Mouse (Mus musculus) lung, adult 18-20 months (tissue): ENCODE results near the gene Rassf3.
A peak's percentile ranks its signal among the peaks of the same experiment; 100 is the strongest.

ENCODE experiments used
- DNase-seq, 2 experiments: peaks; one replicate each; pipeline ENCODE4 v3.0.0; 2022; ENCODE audit warnings: mixed read lengths in 2 of 2

Gene Rassf3

DNA sequence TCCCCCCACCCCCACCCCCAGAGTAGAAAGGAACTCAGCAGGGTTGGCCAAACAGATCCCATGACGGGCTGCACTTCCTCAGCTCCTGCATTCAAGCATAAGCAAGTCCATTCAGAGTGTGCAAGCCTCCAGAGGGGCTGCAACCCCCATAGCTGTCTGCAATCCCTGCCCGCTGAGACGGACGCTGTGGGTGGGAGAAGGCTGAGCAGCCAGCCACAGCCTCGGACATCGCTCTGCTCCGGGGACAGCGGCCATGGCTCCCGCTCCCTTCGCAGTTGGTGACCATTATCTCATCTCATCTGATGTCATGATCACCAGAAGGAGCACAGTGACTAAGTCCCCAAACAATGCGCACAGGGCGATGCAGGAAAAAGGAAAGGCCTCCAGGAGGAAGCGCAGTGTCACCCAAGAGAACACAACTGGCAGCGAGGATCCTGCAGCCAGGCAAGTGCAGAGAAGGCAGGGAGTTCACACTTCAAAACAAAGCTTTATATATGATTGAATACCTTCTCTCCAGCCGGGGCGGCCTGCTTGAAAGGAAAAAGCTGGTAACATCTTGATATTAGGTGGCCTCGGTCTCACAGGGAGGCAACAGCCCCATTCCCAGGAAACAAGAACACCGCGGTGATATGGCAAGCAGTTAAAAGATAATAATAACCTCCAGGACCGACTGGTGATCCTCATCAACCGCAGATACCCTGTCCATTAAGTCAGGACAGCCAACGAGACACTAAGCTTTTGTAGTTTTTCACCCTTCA lies 14.6 kb downstream of the Rassf3 start:
- peak; percentile 69 to 81 for DNase-seq

DNA sequence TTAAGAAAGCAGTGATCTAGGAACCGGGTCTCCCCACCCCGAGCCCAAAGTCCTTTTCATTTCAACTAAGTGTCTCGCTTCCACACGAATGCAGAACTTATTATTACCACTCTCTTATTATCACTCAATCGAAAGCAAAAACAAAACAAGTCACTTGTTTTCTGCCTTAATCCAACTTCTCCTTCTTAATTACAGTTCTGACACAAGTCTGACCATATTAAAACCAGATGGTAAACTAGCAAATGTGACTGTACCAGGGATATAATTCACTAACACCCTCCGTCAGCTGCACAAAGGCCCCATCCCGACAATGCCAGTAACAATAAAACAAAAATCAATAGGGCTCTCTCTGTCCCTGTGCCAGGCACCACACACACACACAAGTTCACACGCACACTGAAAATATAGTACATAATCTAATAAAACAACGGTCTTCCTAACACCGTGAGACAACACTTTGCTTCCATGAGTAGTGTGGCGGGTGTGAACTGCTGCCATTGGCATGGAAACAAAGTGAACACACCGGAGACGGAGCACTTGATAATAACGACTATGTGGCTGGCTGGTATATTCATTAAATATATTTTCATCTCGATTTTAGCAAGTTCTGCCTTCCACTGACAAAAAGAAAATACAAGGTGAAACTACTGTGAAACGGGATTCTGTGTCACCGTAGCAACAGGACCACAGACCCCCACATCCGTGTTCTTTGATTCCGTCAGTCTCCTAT lies 16.9 kb downstream of the Rassf3 start:
- DNase-seq = no peak

DNA sequence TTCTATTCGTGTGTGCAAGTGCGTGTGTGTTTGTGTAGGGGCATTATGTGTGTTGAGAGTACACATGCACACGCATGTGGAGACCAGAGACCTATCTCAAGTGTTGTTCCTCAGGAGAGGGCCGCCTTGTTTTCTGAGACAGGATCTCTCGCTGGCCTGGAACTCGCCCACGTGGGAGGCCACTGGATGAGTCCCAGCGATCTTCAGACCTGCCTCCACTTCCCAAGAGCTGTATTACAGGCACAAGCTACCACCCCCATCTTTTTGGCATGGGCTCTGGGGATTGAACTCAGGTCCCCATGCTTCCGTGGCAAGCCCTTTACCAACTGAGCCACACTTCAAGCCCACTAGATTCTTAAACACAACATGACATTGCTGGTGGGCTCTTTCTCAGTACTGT lies 17.7 kb downstream of the Rassf3 start:
- DNase-seq = no peak

DNA sequence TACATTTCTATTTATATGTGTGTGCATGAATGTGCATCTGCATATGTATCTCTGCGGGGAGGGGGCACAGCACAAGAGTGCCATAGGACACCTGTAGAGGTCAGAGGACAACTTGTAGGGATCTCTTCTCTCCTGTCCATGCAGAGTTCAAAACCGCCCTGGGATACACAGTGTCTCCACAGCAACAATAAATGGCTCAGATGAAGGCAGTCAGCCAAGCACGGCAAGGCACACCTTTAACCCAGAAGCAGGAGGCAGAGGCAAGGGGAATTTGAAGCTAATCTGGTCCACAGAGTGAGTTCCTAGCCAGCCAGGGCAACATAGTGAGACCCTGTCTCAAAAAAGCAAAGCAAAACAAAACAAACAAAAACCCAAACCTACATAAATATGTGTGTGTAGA lies 18.8 kb downstream of the Rassf3 start:
- no peak for DNase-seq

DNA sequence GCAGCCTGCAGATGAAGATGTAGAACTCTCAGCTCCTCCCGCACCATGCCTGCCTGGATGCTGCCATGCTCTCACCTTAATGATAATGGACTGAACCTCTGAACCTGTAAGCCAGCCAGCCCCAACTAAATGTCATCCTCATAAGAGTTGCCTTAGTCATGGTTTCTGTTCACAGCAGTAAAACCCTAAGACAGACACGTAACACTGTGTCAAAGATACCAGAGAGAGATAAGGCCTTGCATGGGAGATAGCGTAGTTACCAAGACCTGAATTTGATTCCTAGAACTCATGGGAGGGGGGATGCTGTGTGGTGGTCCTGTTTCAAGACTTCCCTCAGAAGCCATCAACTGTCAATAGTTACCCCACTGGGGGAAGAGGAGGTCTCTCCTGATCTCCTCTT lies 20.6 kb downstream of the Rassf3 start:
- DNase-seq = no peak

DNA sequence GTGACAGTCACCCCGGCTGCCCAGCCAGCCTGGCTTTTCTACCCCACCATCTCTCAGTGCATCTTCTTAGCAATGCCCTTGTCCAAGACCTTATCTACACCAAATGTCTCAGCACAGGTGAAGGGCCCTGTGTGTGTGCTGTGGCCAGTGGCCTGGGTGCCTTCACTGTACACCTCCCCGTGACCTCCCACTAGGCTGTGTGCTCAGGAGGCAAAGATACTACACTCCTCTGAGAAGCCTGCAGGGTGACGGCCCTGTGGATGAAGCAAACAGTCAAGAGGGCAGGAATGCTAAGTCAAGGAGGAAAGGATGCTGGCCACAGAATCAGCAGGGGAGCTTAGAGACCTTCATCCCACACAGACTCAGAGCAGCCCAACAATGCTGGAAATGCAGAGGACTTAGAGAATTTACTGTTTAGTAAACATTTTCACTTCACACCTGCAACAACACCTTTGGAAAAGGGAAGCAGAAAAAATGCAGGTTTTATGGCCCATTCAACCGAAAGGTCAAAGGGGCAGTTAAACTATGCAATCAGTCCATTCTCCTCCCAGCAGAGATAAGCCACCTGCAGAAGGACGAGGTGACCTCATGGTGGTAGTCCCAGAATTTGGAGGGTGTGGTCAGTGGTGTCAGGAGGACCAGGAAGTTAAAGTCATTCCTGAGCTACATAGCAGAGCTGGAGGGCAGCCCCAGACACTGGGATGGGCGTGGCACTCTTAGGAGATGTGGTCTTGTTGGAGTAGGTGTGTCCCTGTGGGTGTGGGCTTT lies 21.3 kb downstream of the Rassf3 start:
- DNase-seq = peak in 1 of 2 experiments; percentile 56

DNA sequence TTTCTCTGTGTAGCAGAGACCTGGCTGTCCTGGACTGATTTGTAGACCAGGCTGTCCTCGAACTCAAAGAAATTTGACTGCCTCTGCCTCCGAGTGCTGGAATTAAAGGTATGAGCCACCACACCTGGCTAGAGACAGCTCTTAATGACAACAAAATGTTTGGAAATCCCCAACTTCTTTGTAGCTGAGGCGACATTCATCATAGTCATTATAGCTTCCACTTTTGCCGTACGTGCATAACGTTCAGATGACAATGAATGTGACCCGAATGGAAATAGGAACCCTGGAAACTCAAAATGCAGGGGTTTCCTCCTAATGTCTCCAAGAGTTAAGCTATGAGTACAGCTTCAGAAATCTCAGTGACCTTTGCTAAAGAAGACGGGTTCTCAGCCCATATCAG lies 22.1 kb downstream of the Rassf3 start:
- no peak for DNase-seq

DNA sequence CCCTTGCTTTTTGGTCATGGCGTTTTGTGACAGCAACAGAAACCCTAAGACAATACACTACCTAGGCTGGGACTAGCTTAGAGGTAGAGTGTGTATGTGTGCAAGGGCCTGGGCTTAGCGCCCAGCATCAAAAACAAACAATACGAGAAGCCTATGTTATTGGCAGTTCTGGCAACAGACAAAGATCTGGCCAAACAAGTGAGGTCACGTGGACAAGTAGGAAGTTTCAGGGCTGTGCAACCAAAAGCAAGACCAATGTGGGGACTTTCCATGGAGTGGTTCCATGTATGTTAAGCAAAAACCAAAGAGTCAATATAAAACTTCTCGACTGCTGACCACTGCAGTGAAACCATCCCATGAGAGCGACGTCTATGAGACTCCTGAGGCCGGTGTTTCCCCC lies 30.3 kb downstream of the Rassf3 start:
- DNase-seq = peak in 1 of 2 experiments; percentile 69

DNA sequence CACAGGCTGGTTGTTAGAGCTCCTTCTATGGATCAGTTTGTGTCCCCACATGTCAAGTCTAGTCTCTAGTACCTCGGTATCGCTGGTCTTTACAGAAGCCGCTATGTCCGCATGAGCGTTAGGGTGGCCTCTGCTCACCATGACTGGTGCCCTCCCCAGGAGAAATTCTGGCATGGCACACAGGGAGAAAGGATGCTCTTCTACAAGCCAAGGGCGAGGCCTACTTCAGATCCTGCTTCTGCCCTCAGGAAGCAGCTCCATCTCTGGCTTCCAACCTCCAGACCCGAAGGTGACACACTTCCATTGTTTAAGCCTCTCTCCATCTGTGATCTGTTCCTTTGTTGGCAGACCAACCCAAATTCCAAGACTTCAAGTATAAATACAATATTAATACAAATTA lies 31.9 kb downstream of the Rassf3 start:
- no peak for DNase-seq

DNA sequence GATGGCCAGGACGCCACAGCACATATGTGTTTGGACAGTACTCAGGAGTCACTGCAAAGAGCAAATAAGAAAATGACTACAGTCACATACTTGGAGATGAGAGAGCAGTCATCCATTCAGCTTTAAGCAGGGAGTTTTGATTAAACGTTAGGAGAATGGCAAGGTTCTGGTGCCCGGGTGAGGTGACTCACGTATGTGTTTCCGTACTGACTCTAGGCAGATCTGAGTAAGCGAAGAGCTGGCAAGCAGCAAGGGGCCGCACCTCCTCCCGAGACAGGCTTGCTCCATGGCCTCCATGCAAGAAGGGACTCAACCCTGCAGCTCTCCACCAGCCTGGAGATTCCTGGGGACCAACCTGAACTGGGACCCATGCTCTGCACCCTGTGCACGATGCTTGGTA lies 32.4 kb downstream of the Rassf3 start:
- no peak for DNase-seq

DNA sequence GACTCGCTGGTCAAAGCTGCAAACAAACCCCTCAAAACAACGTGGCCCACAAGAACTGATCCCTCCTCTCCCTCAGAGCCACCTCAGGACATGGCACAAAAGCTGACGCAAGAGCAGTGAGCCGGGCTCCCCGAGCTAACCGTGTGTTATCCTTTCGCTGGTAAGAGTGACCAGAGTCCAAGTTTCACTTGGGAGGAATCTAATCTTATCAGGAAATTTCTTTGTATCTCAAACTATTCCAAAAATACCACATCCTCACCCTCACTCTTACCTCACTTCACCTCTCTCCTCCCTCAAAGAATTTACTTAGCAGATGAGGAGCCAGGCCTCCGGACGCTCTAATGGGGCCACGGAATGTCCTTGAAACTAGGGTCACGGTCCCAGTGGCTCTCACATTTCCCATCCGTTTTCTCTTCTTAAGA lies 36.8 kb downstream of the Rassf3 start:
- peak in 1 of 2 experiments; percentile 46 for DNase-seq

DNA sequence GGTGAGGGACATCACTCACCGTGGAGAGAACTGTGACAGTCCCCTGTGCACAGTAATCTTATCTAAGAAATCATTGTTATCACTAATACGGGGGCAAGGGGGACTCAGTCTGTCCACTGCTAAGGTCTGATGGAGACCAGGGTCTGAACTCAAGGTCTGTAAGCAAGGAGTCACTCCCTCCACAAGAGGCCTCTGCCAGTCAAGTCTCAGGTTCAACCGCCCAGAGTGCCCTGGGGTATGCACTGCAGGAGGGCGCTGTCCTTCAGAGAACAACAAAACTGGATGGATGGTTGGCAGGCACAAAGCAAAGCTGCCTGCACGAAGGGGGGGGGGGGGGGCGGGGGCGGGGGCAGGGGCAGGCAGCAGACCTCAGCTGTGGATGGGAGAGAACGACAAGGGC lies 38.0 kb downstream of the Rassf3 start:
- no peak for DNase-seq

DNA sequence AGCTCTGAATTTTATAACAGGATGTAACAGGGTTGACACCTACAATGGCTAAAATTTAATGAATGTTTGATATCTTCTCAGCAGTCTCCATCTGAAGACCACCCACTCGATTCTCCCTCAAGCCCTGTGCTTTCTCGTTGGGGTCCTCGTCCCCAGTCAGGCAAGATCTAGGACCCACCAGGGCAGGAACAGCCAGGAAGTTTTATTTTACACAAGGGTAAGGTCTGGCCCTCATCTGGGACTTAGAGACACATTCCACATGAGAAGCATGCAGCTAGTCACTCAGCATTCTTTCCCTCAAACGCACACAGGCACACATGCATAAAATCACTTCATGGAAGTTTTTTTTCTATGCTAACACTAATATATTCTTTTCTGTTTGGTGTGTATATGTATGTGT lies 39.5 kb downstream of the Rassf3 start:
- no peak for DNase-seq

DNA sequence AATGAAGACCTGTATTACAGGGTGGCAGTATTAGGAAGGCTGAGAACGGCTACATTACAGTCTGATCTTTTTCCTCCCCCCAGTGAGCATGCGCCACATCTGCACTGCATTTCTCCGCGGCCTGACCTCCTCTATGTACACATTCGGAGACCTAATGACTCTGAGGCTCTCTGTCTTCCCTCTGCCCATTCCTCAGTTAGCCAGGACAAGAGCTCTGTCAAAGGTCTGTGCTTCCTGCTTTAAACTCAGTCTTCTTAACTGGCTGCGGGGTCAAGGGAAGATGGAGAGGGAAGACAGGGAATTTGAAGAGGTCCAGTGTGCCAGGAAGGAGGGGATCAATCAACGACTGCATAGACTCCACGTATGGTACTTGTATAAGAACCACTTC lies 39.9 kb downstream of the Rassf3 start:
- DNase-seq = no peak

DNA sequence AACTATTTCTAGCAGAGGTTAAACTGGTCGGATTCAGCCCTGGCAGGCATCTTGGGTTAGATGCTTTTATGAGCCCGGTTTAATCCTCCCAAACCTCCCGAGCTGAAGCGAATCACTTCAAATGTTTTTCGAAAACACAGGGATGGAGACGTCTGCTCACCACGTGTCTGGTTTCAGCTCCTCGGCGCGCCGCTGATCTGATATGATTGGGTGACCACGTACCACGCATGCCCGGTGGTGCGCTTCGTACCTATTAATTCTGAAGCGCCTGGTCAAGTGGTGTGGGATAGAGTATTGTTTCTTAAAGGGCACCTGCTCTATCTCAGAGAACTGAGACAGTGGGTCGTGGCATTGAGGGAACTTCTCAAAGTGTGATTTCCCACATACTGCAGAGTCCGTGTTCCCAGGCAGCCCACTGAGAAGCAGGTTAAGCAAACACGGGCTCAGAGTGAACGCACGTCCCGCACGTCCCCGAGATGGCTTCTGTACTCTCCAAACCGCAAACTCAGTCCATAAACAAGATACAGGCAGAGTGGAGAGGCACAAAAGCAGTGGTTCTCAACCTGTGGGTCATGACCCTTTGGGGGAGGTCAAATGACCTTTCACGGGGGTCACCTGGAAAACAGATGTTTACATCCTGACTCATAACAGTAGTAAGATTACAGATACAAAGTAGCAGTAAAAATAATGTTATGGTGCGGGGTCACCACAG lies 40.4 kb downstream of the Rassf3 start:
- DNase-seq = peak; percentile 53 to 67

DNA sequence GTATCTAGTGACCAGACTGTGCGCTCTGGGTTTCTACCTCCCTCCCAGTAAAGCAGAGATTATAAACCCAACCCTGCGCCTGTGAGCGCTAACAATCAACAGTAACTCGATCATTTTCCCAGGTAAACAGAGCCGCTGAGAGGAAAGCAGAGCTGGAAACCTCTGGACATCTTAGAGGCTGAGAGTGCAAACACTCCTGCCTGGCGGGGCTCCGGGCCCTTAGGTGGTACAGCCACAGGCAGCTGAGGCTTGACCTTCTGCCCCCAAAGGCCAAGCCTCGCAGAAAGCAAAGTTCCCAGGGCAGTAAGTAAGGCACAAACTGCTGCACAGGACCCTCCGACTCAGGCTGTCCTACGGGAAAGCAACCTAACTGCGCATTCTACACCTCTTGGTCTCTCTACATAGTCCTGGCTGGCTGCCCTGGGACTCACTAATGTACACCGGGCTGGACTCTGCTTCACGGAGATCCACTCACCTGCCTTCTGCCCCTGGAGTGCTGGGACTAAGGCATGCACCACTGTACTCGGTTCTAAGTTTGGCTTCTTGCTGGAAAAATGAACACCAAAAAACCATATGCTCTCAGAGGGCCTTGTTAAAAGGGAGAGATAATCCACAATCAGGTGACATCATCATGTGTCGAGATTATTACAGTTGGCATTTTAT lies 41.6 kb downstream of the Rassf3 start:
- peak; percentile 65 to 76 for DNase-seq

DNA sequence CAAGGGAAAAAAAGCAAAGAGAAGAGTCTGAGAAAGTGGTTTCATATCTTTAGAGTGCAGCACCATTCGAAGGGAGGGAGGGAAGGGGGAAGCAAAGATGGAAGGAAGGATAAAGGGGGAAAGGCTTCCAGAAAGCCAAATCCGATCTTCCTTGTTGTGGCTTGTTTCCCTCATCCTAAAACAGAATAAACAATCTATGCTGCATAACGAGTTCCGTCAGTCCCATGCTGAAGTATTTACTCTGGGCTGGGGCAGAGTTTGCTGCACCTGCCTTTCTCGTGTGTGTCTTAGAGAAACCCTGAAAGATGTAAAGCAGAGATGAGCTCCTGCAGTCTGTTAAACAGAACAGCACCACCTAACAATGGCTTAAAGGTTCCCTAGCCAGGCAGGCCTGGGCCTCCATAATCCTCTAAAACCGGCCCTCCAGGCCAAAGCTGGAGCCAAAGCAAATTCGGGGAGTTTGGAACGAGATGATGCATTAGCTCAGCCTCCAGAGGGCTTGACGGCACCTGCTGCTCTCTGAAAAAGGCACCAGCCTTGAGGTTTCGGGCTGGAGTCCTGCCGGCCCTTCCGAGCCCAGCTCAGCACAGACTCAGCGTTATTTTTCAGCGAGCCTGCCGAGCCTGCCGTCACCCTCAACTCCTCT lies 43.4 kb downstream of the Rassf3 start:
- peak in 1 of 2 experiments; percentile 62 for DNase-seq

DNA sequence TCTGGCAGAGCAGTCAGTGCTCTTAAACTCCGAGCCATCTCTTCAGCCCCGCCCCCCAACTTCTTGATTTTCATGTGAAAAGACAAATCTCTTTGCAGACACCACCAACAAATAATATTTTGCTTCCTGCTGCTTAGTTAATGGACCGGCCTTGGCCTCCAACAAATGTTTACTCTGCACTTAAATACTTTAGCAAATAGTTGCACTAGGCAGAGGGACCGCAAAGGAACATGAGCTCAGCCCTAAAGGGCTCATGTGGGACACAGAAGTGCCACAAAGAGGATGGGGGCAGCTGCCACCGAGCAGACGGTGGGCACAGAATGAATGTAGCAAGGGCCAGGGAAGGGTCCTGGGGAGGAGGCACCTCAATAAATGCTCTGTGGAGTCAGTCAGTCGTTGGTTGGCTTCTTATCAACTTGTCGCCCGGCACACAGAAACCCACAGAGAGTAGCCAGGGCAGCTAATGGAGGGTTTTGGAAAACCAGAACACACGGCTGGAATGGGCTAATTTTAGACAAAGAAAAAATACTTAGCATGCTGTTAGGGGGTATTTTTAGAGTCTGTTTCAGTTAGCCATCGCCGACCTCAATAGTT lies 44.0 kb downstream of the Rassf3 start:
- DNase-seq = peak; percentile 66 to 80

DNA sequence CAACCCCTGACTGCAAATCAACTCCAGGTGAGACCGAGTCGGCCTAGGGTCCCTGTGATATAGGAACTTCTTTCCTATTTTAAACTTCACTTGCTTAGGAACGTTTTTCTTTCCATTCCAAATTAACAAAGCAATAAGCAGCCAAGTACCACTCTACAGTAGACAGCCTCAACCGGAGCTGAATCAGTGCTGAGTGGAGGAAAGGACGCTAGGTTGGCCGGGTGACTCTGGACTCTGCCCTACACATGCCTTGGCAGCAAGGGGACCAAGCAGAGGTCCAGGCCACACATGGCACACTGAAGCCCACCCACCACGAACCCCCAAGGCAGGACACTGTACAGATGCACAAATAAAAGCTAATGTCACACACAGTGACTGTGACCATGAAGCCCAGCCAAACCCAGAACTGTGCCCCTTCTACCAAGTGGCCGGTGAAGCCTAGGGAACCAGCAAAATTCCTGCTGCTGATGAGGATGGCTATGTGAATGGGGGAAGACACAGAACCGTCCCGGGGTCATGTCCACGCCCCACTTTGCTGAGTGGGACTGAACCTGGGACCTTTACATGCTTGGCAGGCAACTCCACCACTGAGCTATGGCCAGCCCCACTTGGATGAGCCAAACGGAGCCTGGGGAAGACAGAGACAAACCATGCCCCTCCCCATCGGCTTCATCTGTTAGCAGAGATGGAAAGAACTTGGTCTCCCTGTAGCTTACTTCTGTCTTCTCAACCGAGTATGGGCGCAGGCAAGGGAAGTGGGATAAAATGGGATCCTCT lies 45.2 kb downstream of the Rassf3 start:
- no peak for DNase-seq

DNA sequence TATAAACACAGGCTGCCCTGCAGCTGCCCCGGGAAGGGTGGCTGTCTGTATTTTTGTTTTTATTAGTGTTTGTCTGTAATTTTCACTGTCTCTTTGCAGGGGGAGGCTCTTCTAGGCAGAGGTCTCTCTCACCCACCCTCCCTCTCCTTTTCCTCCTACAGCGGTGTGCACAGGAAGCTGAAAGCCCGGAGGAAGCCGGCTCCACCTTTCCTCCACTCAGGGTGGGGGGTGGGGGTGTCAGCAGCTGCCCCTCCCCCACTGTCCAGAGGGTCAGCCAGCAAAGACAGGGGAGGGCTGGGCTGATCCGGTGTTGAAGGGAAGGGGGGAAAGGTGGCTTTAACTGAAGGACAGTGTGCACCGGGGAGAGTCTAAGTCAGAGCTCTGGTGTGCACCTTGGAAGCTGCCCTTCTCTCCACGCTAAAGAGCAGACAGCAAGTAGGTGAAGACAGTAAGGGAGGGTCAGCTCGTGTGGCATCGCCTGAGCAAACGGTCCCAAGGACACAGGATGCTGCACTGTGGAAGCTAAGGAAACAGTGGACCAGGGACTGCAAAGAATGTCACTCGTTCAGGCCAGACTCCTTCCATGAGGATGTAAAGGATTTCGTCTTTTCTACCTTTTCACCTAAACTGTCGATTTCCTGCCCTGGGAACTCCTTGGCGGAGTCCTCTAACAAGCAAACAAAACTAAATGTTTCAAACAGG lies 46.0 kb downstream of the Rassf3 start:
- peak in 1 of 2 experiments; percentile 51 for DNase-seq
